Mouse (Mus musculus): ENCODE results near the gene Polr1c. TPM values are rescaled to one million over a fixed set of nuclear protein-coding genes. Genes with fewer than 3 reads are reported as not detected.

The Polr1c gene
- polyA plus RNA-seq, 1 experiment from 2014 or later: 44.5 TPM

DNA sequence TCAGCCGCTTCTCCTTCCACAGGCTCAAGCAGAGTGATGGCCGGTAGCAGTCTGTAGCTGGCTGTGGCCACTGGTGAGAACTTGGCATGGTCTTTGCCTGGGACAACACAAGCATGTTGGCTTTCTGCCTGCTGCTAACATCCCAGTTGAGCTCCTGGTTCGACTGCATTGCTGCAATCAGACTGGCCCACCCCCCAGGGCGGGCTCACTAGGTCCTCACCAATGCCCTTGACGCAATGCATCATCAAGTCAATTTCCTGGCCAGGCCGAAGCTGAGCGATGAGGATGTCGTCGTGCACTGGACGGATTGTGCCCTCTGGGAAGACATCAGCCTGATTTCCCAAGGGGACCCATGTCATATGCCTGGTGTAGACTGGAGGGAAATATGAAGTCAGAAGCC lies 3.3 kb downstream of the Polr1c start:
- H3K9ac ChIP-seq: no peak overlapping the region
- ATAC-seq (ENCODE audit: insufficient number of reproducible peaks, low FRiP score): no peak
- 0 out of 2 replicates have a peak, but pooled peaks cover 8% of the 10 kb centered on the region for H3K27me3 ChIP-seq (replicated peaks)
- 82% methylated on average over 10 of the region's 10 CpGs for WGBS
- no peak overlapping the region for H3K4me3 ChIP-seq
- H3K9me3 ChIP-seq (replicated peaks): no peaks in the 10 kb centered on the region
- H3K27ac ChIP-seq (ENCODE audit: poor library complexity, severe bottlenecking): no peak overlapping the region
- H3K4me2 ChIP-seq: no peak overlapping the region
- peaks cover 71% of the 10 kb centered on the region for H3K36me3 ChIP-seq
- H3K4me1 ChIP-seq (replicated peaks): peaks cover 19% of the 10 kb centered on the region

DNA sequence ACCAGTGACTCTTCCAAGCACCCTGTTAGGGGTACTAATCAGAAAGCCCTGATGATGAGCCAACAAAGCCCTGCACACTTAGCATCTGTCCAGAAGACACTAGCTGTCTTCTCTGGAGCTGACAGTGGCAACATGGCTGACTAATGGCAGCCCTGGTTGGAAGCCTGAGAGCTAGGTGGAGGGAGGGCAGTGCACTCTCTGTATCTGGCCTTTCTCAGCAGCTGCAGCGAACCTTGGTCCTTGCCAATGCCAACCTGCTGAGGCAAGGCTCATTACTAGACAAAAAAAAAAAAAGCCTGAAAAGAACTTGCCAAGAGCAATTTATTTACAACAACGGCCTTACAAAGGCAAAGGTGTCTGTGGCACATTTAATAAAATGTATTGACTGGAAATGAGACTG lies 4.2 kb downstream of the Polr1c start:
- Histone ChIP-seq H3K9me3 (replicated peaks) (no peaks in the 10 kb centered on the region), H3K9ac (no peak overlapping the region), H3K36me3 (peaks cover 75% of the 10 kb centered on the region), H3K27me3 (replicated peaks) (0 out of 2 replicates have a peak, but pooled peaks cover 8% of the 10 kb centered on the region), H3K4me2 (no peak overlapping the region), H3K4me3 (no peak overlapping the region), H3K27ac (ENCODE audit: poor library complexity, severe bottlenecking) (no peak overlapping the region), H3K4me1 (replicated peaks) (peaks cover 18% of the 10 kb centered on the region)
- no peak for ATAC-seq (ENCODE audit: insufficient number of reproducible peaks, low FRiP score)
- 83% methylated on average over 2 of the region's 2 CpGs for WGBS

- 86% methylated on average over 4 of the region's 4 CpGs for WGBS
- Histone ChIP-seq H3K36me3 (peaks cover 79% of the 10 kb centered on the region), H3K27ac (ENCODE audit: poor library complexity, severe bottlenecking) (no peak overlapping the region), H3K27me3 (replicated peaks) (0 out of 2 replicates have a peak, but pooled peaks cover 8% of the 10 kb centered on the region), H3K9ac (no peak overlapping the region), H3K4me1 (replicated peaks) (peaks cover 22% of the 10 kb centered on the region), H3K9me3 (replicated peaks) (no peaks in the 10 kb centered on the region), H3K4me3 (no peak overlapping the region), H3K4me2 (no peak overlapping the region)
- ATAC-seq (ENCODE audit: insufficient number of reproducible peaks, low FRiP score): no peak
Measured at GRCm38 (mm10) chr17:46242993-46243392, 4.9 kb downstream of the Polr1c start.

- Histone ChIP-seq H3K9ac (no peak overlapping the region), H3K4me3 (no peak overlapping the region), H3K9me3 (replicated peaks) (no peaks in the 10 kb centered on the region), H3K4me1 (replicated peaks) (peaks cover 24% of the 10 kb centered on the region), H3K27ac (ENCODE audit: poor library complexity, severe bottlenecking) (no peak overlapping the region), H3K27me3 (replicated peaks) (0 out of 2 replicates have a peak, but pooled peaks cover 8% of the 10 kb centered on the region), H3K36me3 (peaks cover 85% of the 10 kb centered on the region), H3K4me2 (no peak overlapping the region)
- 88% methylated on average over 13 of the region's 13 CpGs for WGBS
- no peak for ATAC-seq (ENCODE audit: insufficient number of reproducible peaks, low FRiP score)
Measured at GRCm38 (mm10) chr17:46242274-46242673, 5.6 kb downstream of the Polr1c start.

DNA sequence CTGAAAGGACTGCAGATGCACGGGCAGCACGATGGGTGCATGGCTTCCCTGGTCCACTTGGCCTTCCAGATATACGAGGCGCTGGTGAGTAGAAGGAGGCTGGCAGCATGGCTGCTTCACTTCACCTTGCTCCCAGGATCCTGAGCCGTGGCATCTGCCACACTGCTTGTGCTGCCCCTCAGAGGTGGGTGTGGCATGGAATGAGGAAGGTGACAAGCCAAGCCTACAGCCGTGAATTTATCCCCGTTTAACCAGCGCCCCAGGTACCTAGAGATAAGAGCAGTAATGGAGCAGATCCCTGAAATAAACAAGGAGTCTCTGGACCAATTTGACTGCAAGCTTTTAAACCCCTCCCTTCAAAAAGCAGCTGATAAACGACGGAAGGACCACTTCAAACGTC lies 6.4 kb downstream of the Polr1c start:
- Histone ChIP-seq H3K4me3 (no peak overlapping the region), H3K36me3 (peaks cover 93% of the 10 kb centered on the region), H3K4me1 (replicated peaks) (peaks cover 16% of the 10 kb centered on the region), H3K27ac (ENCODE audit: poor library complexity, severe bottlenecking) (no peak overlapping the region), H3K27me3 (replicated peaks) (0 out of 2 replicates have a peak, but pooled peaks cover 8% of the 10 kb centered on the region), H3K4me2 (no peak overlapping the region), H3K9me3 (replicated peaks) (no peaks in the 10 kb centered on the region), H3K9ac (0 out of 2 replicates have a peak overlapping the region, but pooled peaks have one; percentile 0)
- no peak for ATAC-seq (ENCODE audit: insufficient number of reproducible peaks, low FRiP score)
- 61% methylated on average over 11 of the region's 11 CpGs for WGBS

DNA sequence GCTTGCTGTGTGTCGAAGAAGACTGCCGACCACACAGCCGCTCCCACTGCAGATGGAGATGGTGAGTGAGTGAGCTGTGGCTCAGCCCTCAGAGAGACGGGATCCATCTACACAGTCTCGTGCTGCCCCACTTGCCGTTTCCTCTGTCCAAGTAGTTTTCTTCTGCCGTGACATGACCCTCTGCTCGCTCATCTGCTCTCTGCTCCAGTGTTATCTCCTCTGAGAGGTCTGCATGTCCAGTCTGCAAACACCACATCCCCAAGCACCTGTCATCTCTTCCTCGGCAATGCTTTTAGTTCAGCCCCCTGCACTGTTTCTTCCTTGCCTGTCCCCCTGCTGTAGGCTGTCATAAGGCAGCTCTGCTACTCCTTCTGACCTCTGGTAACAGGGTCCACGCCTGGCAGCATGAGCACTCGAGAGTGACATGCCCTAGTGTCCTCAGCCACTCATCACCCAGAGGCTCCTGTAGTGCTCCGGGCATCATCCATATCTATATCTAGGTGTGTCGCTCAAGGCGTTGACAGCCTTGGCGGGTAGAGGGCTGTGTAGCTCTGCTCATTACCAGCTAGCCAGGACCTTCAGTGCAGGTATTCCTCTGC lies 8.2 kb downstream of the Polr1c start:
- 36% methylated on average over 15 of the region's 15 CpGs for WGBS
- H3K27ac ChIP-seq (ENCODE audit: poor library complexity, severe bottlenecking): peak overlapping the region; percentile 29; the same call in 1 of the 2 replicates
- peak overlapping the region; percentile 35; the same call in 1 of the 2 replicates for H3K9ac ChIP-seq
- H3K9me3 ChIP-seq (replicated peaks): no peaks in the 10 kb centered on the region
- peaks cover 16% of the 10 kb centered on the region for H3K4me1 ChIP-seq (replicated peaks)
- no peak overlapping the region for H3K4me3 ChIP-seq
- peak overlapping the region; percentile 18; the same call in 1 of the 2 replicates for H3K4me2 ChIP-seq
- ATAC-seq (ENCODE audit: insufficient number of reproducible peaks, low FRiP score): peak; percentile 66
- peaks cover 19% of the 10 kb centered on the region; the same call in 1 of the 2 replicates for H3K27me3 ChIP-seq (replicated peaks)
- H3K36me3 ChIP-seq: peaks cover 93% of the 10 kb centered on the region

- 63% methylated on average over 5 of the region's 5 CpGs for WGBS
- peaks cover 18% of the 10 kb centered on the region; the same call in 1 of the 2 replicates for H3K27me3 ChIP-seq (replicated peaks)
- peaks cover 91% of the 10 kb centered on the region for H3K36me3 ChIP-seq
- no peak overlapping the region for H3K4me2 ChIP-seq
- peaks cover 16% of the 10 kb centered on the region for H3K4me1 ChIP-seq (replicated peaks)
- no peak overlapping the region for H3K4me3 ChIP-seq
- H3K27ac ChIP-seq (ENCODE audit: poor library complexity, severe bottlenecking): no peak overlapping the region
- no peaks in the 10 kb centered on the region for H3K9me3 ChIP-seq (replicated peaks)
- ATAC-seq (ENCODE audit: insufficient number of reproducible peaks, low FRiP score): no peak
- no peak overlapping the region for H3K9ac ChIP-seq
Measured at GRCm38 (mm10) chr17:46237480-46237879, 10.4 kb downstream of the Polr1c start.

DNA sequence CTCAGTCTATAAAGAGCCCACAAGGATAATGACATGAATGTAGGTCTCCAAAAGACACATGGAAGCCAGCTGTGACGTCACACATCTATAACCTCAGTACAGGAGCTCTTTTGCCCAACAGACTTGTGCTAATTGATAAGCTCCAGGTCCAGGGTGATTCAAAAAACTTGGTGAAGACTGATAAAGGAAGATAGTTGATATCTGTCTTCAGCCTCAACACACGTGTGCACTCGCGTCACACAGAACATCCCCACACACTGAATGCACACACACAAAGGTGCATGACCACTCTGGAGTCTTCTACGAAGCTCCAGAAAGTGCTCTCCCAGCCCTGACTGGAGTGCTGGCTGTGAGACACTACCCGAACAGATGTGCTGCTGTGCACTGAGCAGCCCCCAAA lies 10.8 kb downstream of the Polr1c start:
- Histone ChIP-seq H3K4me1 (replicated peaks) (peaks cover 16% of the 10 kb centered on the region), H3K4me2 (no peak overlapping the region), H3K4me3 (no peak overlapping the region), H3K9ac (no peak overlapping the region), H3K9me3 (replicated peaks) (no peaks in the 10 kb centered on the region), H3K27me3 (replicated peaks) (peaks cover 14% of the 10 kb centered on the region; the same call in 1 of the 2 replicates), H3K27ac (ENCODE audit: poor library complexity, severe bottlenecking) (no peak overlapping the region), H3K36me3 (peaks cover 90% of the 10 kb centered on the region)
- WGBS: 72% methylated on average over 6 of the region's 6 CpGs
- ATAC-seq (ENCODE audit: insufficient number of reproducible peaks, low FRiP score): no peak

DNA sequence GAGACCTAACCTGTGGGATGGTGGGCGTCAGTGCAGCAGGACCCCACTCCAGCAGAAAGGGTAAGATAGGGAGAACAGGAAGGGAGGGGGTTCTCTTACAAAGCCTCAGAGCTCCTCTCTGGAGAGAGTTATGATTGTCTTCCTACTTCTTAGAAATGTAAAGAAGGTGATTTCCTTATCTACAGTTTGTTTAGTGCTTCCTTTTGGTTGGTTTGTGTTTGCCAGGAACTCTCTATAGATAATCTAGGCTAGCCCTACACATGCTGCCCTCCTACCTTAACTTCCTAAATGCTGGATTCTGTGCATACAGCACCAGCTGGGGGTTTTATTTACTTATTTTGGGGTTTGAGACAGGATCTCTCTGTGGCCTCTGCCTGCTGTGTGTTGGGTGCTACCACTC lies 11.8 kb downstream of the Polr1c start:
- Histone ChIP-seq H3K27ac (ENCODE audit: poor library complexity, severe bottlenecking) (no peak overlapping the region), H3K9me3 (replicated peaks) (no peaks in the 10 kb centered on the region), H3K4me3 (no peak overlapping the region), H3K27me3 (replicated peaks) (peaks cover 11% of the 10 kb centered on the region; the same call in 1 of the 2 replicates), H3K4me1 (replicated peaks) (peaks cover 16% of the 10 kb centered on the region), H3K9ac (no peak overlapping the region), H3K36me3 (peaks cover 88% of the 10 kb centered on the region), H3K4me2 (no peak overlapping the region)
- WGBS: 67% methylated on average over 1 of the region's 1 CpGs
- no peak for ATAC-seq (ENCODE audit: insufficient number of reproducible peaks, low FRiP score)

DNA sequence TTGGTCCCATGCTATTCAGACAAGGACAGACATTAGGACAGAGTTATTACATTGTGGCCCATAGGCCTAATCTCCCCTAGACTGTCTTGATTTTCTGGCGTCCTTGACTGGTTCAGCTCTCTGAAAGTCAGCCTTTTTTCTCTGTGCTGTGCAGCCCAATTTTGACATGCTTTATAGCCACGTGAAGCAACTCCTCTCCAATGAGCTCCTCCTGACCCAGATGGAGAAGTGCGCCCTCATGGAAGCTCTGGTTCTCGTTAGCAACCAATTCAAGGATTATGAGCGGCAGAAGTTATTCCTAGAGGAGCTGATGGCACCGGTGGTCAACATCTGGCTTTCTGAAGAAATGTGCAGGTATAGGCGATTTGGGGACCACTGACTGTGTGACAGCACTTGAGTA lies 20.3 kb downstream of the Polr1c start:
- Histone ChIP-seq H3K36me3 (peaks cover 96% of the 10 kb centered on the region), H3K27me3 (replicated peaks) (no peaks in the 10 kb centered on the region), H3K9ac (no peak overlapping the region), H3K27ac (ENCODE audit: poor library complexity, severe bottlenecking) (no peak overlapping the region), H3K9me3 (replicated peaks) (no peaks in the 10 kb centered on the region), H3K4me2 (no peak overlapping the region), H3K4me3 (no peak overlapping the region), H3K4me1 (replicated peaks) (no peaks in the 10 kb centered on the region)
- ATAC-seq (ENCODE audit: insufficient number of reproducible peaks, low FRiP score): no peak
- WGBS: 90% methylated on average over 7 of the region's 7 CpGs

- no peak for ATAC-seq (ENCODE audit: insufficient number of reproducible peaks, low FRiP score)
- Histone ChIP-seq H3K9ac (no peak overlapping the region), H3K4me1 (replicated peaks) (no peaks in the 10 kb centered on the region), H3K4me2 (no peak overlapping the region), H3K27ac (ENCODE audit: poor library complexity, severe bottlenecking) (no peak overlapping the region), H3K9me3 (replicated peaks) (no peaks in the 10 kb centered on the region), H3K27me3 (replicated peaks) (no peaks in the 10 kb centered on the region), H3K4me3 (no peak overlapping the region), H3K36me3 (peaks cover 98% of the 10 kb centered on the region)
- WGBS: 87% methylated on average over 3 of the region's 3 CpGs
Measured at GRCm38 (mm10) chr17:46221601-46222000, 26.3 kb downstream of the Polr1c start.

DNA sequence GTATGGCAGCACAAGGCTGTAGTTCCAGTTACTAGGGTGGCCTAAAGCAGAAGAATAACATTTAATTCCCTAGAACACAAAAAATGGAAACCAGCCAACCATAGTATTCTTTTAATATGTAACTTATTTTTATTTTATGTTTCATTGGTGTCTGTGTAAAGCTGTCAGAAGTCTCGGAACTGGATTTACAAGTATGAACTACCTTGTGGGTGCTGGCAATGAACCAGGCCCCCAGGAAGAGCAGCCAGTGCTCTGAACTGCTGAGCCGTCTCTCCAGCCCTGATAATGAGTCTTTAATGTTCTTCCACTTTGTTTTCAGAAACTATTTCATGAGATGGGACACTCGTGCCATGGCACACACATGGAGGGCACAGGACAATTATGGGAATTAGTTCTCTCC lies 37.3 kb downstream of the Polr1c start:
- H3K36me3 ChIP-seq: peaks cover 92% of the 10 kb centered on the region
- WGBS: 87% methylated on average over 3 of the region's 3 CpGs
- ATAC-seq (ENCODE audit: insufficient number of reproducible peaks, low FRiP score): no peak

More for the DNA sequence above, 37.3 kb downstream of the Polr1c start:
- no peak overlapping the region for H3K27ac ChIP-seq (ENCODE audit: poor library complexity, severe bottlenecking)
- H3K4me2 ChIP-seq: no peak overlapping the region
- H3K9me3 ChIP-seq (replicated peaks): no peaks in the 10 kb centered on the region
- H3K4me1 ChIP-seq (replicated peaks): no peaks in the 10 kb centered on the region
- H3K27me3 ChIP-seq (replicated peaks): no peaks in the 10 kb centered on the region
- no peak overlapping the region for H3K9ac ChIP-seq
- H3K4me3 ChIP-seq: no peak overlapping the region
